Mouse (Mus musculus): Measurements from ENCODE around the gene Camk1d.

- TF ChIP-seq CTCF (IDR thresholded peaks at IDR 0.05; ENCODE audit: control insufficient read depth, insufficient read depth, insufficient read length) (no peak), CEBPB (IDR thresholded peaks at IDR 0.05; ENCODE audit: low read depth) (no peak), MYOG (IDR thresholded peaks at IDR 0.05; ENCODE audit: control insufficient read depth, extremely low read depth, insufficient read length) (no peak), MAX (IDR thresholded peaks at IDR 0.05) (no peak), USF1 (IDR thresholded peaks at IDR 0.05; ENCODE audit: low read depth) (no peak), FOSL1 (IDR thresholded peaks at IDR 0.05; ENCODE audit: insufficient read depth, low read length, poor library complexity, severe bottlenecking) (no peak)
Observed at GRCm38 (mm10) chr2:5467537-5467936, 246.8 kb downstream of the Camk1d start.
